Mouse (Mus musculus): ENCODE measurements around the gene Minpp1.
"Not testable (repeated sequence)": the region's sequence is repeated elsewhere in the genome, so short reads cannot be mapped to it uniquely, and the experiment has no call there.

The Minpp1 gene

DNA sequence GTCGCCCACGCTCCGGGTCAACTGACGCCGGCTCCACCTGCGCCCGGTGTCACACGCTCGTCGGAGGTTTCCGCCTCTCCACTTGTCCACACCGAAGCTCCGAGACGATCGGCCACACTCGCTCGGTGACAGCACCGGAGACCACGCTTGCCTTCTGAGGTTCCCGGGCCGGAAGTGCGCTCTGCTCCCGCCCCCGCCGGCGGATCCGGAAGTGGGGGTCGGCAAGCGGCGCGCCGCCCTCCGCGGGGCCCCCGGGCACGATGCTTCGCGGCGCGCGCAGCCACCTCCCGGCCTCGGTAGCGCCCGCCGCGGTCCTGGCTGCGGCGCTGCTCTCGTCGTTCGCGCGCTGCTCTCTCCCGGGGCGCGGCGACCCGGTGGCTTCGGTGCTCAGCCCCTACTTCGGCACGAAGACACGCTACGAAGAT is at the start of gene Minpp1:
TSS of gene Minpp1 (plus strand) at position 89 of the 425 bp plus-strand sequence.
- peak; percentile 64 for DNase-seq

DNA sequence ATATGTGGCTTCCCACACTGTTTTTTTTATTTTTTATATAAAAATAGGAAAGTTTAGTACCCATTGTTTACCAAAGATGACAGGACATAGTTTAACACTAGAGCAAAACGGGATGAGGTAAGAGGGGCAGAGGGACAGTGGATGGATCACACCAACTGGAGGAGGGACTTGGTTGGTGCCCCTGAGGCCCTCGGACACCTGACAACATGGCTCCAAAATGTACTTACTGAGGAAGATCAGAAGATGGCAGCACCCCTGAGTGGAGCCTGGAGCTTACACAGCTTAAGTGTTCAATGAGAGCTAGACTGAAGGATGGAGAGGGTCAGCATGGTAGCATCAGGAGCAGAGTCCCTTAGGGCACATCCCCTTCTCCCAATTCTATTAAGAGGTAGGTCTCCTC is 46.2 kb upstream of the Minpp1 start:
- DNase-seq, result no peak

DNA sequence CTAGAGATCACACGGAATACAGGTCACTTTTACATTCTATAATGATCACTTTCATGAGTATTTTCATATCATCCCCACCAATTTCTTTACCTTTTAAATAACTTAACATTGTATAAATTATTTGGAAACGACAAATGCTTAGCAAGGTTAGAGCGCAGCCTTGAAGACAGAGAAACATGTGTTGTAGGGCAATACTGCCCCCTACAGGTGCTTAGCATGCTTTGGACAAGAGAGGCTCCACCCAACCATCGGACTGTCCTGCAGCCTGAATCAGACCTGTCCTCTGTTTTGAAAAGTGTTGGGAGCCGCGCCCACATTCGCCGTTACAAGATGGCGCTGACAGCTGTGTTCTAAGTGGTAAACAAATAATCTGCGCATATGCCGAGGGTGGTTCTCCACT is 44.0 kb upstream of the Minpp1 start:
- peak; percentile 29 for DNase-seq

DNA sequence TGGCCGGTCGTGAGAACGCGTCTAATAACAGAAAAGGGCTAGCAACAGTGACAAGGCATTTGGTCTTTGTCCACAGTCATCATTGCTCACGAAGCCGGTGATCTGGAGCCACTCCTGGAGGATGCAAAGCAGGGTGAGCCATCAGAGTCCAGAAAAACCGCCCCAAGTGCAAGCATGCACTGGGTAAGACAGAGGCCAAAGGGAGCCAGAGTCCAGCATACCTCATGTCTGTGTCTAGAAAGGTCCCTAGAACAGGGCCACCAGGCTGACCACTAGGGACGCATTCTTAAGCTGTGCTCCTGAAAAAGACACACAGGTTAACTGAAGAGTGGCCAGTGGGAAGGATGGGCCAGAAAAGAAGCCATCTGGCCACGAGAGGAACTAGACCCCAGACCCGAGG is 36.6 kb upstream of the Minpp1 start:
- DNase-seq, result no peak

DNA sequence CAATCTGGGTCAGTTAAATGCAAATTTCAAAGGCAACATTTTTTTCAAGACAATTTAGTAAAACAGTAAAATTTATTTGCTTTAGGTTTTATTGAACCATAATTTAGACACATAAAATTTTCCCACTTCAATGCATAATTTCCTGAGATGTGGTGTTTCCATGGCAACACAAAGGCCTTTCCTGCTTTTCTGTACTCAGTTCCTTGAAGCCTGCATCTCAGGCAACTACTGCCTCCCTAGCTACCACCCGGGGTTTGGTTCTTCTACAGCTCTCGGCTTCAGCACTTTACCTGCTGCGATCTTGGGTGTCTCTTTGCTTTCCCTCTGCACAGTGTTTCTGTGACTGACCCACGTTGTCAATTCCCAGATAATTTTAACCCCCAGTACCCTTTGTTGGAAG is 33.3 kb upstream of the Minpp1 start:
- no peak for DNase-seq

DNA sequence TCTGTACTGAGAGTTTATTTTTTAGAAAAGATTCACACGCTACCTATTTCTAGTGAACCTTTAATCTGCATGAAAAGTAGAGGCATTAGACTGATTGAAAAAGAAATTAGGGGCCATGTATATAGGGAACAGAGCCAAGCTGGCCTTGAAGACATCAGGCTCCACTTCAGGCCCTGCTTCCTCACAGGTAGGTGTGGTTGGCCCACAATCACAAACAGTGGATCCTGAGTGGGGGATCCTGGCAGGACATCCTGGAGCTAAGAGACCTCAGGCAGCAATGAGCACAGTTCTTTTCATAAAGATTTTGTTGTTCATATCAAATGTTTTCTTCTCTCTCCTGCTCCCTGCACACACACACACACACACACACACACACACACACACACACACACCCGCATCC is 28.8 kb upstream of the Minpp1 start:
- no peak for DNase-seq

DNA sequence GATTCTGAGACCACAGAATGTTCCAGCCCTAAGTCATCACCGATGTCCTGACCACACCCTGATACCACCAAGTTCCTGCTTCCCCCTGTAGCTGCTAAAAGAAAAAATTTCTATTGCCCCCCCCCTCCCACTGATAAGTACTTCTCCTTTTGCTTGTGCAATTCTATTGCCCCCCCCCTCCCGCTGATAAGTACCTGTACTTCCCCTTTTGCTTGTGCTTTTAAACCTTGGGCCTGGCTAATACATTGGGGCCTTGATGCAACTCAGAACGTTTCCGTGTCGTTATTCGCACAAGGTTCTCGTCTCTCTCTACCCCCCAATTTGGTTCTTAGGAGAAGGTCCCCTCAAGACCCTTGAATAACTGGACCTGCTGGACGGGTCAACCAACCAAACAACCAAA is 27.9 kb upstream of the Minpp1 start:
- not testable (repeated sequence) for DNase-seq

DNA sequence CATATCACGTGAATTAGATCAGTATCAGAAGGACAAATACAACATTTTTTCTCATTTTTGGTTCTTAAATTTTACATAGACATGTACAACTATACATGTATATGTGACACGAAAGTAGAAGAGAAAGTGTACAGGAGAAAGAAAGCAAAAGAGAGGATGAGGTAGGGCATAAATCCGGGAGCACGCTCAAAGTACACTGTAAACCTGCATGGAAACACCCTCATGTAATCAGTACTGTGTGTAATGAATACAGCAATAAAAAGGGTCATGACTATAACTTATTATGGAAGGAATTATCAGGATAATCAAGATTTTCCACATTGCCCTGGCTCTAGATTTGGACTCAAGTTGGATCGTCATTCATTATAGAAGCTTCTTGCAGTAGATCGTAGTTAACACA is 22.5 kb upstream of the Minpp1 start:
- no peak for DNase-seq

DNA sequence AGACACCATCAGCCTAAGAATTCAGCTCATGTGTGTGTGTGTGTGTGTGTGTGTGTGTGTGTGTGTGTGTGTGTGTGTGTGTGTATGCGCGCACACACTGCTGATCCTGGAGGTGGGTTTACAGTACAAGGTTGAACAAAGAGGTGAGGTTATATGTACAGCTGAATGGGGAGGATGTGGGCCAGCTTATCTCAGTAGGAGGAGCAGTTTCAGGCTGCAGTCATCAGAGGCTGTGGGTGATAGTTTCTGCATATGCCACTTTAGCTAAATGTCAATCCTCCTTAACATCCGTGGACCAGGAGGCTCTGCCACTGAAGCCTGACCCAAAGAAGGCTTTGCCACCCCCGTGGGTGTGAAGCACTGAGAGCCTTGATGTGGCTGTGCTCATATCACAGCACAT is 20.3 kb upstream of the Minpp1 start:
- DNase-seq, result no peak

DNA sequence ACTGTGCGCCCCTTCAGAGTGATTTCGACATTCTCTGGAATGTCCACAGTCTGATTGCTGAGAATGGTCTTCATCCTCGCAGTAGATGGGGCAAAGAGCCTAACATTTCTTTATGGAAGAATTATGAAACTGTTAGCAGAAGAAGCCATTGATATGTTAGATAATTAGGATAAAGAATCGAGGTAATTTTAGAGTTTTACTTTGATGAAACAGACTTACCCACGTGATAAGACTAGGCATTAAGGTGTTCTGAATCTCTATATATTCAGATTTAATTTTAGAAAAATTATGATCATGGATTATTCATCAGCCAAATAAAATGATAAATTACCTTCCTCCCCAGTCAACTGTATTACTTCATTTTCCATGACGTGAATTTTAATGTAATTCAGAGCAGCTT is 19.1 kb upstream of the Minpp1 start, which contains the start of gene Rpl9-ps6:
TSS of gene Rpl9-ps6 (minus strand) at position 101 of the 400 bp plus-strand sequence.
- DNase-seq, result no peak

DNA sequence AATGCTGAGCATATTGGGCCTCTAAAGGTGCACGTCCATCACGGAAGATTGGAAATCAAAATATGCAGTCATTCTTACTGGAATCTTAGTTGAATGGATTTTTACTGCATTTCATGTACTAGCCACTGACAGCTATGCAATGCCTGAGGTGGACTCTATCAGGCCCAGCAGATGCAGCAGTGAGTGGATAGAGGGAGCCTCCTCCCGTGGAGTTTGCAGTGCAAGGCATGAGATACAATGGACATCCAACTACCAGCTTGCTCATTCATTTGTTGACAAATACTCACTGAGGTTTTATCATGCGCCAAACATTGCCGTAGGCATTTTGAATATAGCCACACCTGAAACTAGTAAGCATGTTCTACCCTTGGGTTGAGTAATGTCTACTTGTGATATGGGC is 18.2 kb upstream of the Minpp1 start:
- no peak for DNase-seq

DNA sequence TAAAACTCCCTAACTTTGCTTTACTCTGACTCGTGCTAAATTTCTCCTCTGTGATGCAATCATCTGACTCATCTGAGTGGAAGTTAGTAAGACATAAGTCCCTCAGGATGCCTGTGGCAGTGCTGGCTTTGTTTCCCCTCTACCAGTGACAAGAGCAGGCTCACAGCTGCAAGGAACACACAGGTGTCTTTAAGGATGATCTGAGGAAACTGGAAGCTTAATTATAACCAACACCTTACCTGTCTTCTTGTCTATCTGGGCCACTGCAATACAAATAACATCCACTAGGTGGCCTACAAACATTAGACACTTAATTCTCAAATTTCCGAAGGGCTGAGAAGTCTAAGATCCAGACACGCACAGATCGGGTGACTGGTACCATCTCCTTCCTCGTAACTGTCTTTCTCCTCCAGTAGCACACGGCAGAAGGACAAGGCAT is 15.5 kb upstream of the Minpp1 start:
- peak; percentile 22 for DNase-seq

DNA sequence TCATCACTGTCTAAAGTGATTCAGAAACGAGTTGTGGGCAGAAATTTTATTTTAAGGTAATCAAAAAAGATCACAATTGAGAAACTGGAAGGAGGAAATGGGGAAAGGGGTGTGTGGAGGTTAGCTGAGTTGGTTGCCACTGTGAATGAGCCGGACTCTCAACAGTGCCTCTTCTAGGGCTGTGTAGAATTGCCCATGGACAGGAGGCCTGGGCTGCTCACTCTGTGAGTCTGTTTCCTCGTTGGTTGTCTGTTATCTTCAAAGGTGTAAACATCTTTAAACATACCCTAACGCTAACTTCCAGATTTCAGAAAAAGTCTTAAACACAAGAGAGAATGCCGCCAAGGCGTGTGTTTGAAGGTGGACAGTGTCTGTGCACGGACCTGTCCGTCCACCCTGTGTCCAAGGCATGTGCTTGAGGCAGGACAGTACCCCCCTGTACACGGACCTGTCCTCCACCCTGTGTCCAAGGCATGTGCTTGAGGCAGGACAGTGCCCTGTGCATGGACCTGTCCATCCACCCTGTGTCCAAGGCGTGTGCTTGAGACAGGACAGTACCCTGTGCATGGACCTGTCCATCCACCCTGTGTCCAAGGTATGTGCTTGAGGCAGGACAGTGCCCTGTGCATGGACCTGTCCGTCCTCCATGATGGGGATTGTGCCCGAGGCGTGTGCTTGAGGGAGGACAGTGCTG is 14.9 kb upstream of the Minpp1 start:
- no peak for DNase-seq

DNA sequence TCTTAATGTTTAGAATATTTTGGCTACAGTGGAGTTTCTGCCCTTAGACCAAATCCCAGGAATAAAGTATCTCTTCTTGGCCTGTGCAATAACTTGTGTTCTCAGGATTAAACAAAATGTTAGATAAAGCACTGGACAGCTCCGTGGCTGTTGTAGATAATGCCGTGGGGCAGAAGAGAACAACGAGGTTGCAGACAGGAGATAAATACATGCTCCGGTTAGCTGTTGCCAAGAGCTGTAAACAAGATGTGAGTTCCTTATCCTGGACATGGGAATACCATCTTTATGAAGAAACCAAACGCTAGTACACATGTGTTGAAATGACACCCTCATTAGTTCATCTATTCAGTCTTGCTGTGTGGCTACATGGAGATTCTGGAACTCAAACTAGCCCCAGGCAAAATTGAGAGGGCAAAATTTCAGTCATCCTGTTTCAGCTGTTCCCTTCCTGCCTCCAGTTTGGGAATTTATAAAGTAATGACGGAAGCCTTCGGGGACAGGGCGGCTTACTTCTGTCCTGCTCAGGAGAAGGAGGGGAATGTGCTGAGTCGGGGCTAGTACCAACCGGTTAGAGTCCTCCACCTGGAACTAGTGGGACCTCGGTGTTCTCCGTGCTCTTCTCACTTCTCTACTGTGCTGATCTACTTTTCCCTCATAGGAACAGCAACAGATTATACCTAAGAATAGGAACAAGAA is 9.4 kb upstream of the Minpp1 start:
- peak; percentile 61 for DNase-seq

DNA sequence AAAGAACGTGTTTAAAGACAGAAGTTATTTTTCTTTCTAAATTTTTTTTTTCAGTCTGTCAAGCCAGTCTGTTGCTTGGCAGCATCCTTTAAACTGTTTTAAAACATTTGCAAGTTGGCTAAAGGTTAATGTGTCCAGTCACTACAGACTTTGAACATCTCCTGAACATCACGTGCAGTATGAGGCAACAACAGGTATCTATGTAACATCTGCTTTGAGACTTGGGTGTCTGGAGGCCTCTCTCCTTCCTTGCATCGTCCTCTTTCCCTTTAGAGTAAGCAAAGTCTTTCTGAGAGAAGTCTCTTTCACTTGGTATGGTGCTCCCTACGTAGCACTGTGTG is 8.9 kb upstream of the Minpp1 start:
- DNase-seq, result peak; percentile 72

DNA sequence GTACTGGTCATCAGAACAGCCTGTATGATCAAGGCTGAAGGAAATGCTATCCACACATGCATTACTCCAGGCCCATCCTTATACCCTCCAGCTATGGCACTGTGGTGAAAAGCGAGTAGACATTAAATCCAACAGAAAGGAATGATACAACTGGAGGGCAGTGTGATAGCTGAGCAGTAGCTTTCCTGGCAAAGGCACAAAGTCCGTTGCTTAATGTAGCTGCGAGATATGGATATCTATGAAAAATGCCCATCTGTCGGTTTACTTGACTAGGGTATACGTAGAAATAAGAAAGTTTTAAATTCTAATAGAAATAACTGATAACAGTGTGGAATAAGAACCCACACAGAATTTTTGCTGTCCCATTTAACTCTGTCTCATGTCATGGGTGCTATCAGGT is 5.3 kb upstream of the Minpp1 start:
- no peak for DNase-seq

DNA sequence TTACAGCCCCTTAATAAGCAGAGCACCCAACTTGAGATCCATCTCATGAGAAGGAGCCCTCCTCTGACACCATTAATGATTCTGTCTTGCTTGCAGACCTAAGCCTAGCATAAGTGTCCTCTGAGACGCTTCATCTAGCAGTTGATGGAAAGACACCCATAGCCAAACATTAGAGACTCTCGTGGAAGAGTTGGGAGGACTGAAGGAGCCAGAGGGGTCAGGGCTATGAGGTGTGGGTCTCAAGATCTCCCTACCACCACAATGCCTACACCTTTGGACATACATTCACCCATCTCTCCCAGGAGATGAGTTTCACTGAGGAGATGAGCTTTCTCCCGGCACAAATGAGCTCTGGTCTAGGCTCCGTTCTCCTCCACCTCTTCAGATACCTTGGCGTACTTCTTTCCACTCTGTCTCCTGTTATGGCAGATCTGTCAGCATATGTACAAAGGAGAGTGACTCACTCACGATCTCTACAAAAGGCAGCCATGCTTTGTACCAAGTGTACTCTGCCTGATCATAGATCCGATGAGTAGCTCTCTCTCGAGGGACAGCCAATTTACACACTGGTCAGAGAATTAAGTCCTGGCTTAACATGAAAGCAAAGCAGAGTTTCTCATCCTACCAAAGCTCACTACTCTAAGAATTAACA is 4.7 kb upstream of the Minpp1 start:
- no peak for DNase-seq

DNA sequence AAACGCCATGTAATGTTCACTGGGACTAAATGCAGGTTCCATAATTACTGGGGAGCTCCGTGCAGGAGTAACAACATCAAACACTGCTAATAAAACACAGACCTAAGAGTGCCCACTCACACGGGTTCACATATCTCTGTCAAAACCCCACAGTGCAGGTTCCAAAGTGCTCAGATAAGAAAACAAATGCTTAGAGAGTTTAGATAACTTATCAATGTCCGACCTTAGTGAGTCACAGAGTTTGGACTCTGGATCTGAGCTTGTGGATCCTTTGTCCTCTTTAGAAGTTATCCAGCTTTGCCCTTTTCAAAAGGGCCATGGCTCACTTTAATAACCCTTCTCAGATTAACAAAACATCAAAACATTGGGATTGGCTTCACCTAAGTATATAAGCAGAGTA is 4.1 kb upstream of the Minpp1 start:
- no peak for DNase-seq

DNA sequence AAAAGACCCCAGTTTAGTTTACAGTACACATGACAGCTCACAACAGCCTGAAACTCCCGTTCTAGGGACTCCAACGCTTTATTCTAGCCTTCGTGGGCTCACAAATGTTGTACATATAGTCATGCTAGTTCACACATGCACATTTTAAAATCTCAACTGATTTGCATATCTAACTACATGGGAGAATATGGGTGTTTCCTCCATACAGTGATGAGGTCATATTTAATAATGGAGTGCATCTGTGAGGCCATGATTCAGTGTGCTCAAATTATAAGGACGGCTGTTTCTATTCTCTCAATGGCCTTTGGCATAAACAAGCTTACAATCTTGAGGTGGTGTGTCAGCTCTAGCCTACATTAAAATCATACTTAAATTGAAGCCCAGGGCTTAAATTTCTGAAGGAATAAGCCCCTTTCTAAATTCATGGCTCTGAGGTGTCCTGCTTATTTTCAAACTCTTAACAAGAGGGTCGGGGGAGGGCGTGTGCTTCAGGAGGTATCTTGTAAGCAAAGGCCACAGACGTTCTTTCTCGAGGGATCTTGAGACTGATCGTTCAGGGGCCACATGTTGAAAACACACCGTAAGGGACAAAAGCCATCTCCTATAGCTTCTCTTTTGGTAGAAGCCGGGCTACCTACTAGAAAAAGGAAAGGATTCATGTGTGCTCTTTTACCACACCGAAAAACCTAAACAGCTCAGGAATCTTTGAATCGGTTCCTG is 468 bp upstream of the Minpp1 start:
- DNase-seq, result no peak

DNA sequence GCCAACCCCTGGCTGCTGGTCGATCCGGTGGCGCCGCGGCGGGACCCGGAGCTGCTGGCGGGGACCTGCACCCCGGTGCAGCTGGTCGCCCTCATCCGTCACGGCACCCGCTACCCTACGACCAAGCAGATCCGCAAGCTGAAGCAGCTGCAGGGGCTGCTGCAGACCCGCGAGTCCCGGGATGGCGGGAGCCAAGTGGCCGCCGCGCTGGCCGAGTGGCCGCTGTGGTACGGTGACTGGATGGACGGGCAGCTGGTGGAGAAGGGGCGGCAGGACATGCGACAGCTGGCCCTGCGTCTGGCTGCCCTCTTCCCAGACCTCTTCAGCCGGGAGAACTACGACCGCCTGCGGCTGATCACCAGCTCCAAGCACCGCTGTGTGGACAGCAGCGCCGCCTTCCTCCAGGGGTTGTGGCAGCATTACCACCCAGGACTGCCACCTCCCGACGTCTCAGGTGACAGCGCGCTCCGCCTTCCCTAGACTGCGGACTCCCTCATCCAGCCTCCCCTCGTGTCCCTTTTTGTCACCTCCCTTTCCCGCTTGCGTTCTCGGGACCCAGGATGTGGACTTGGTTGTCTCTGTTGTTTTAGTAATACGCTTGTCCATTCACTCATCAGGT is 646 bp downstream of the Minpp1 start:
- peak; percentile 78 for DNase-seq

DNA sequence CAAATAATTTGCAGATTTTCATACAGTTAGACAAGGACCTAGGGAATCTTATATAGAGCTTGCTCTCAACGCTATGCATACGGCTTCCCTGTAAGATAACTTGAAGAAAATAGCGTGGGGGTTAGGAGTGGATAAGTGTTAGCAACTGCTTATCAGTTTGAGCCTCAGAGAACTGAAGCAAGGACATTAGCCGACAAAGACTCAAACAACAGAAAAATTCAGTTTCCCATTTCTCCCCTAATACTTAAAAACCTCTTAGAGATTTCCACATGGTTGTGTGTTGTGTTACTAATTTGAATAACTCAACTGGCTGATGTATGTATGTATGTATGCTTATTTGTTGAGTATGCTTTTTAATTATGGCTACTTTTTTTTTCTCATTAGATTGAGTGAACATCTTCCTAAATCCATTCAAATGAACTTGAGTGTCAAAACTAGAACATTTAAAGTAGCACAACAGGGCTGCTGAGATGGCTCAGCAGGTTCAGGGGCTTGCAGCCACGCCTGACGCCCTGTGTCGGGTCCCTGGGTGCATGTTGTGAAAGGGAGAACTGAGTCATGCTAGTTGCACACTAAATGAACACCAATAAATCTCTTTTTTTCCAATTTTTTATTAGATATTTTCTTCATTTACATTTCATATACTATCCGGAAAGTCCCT is 2.2 kb downstream of the Minpp1 start:
- no peak for DNase-seq

DNA sequence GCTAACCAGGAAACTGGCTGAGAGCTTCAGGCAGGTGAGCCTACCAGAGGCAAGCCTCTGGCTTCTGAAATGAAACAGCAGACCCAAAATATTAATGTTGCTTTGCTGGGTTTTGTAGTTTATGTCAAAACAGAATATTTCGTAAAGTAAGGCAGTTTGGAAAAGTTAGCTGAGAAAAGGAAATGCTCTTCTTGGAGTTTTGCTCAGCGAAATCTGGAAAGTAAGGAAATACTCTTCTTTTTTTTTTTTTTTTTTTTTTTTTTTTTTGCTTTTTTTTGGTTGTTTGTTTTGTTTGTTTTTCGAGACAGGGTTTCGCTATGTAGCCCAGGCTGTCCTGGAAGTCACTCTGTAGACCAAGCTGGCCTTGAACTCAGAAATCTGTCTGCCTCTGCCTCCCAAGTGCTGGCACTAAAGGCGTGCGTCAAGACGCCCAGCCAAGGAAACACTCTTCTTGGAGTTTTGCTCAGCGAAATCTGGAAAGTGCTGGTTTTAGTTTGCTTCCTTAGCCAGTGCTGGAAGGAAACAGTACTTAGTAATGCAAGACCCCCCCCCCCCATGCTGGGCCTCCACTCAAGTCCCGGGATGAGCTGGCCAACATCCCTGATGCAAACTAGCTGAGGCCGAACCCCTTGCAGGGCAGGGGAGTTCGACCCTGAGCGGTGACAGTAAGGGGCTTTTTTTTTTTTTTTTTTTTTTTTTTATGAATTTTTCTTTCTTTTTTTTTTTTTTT is 3.8 kb downstream of the Minpp1 start:
- DNase-seq, result no peak

Data from kidney, adult 11 months (tissue).